Mouse (Mus musculus) cerebellum, adult 2 months (tissue): ENCODE data around the gene 4933400A11Rik.

Experiments used
- CTCF ChIP-seq: fragments of 200-500 bp; IDR thresholded peaks from 2 replicates; pipeline ENCODE4 v1.5.1; 2011; ENCODE audit warnings: low read depth, mild to moderate bottlenecking, control low read depth, low read length, moderate library complexity, borderline replicate concordance; ENCODE audit not compliant: insufficient read depth
- POLR2A ChIP-seq: fragments of 200-500 bp; IDR thresholded peaks from 2 replicates; pipeline ENCODE4 v1.6.1; 2011; ENCODE audit warnings: low read length, control low read depth, borderline replicate concordance; ENCODE audit not compliant: insufficient read depth

DNA sequence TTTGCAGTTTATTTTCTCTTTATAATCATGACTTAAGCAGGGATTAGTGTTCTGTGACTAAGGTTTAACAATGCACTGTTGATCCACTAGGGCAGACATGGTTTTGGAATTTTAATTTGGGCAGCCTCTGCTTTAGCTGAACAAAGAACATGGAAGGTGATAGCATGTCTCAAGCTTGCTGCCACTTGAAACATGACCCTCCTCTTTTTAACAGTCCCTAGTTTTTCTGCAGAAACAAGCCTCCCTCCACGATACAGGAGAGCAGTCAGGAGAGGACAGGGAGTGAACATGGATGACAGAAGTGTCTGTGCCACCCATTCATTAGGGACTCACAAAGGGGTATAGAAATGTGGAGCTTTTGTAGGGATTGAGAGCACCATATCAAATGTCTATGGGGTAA, 13.4 kb upstream of the 4933400A11Rik start:
- TF ChIP-seq POLR2A (no peak), CTCF (no peak)
